10 mouse cellular contexts compared by ENCODE assay signal in genomic region chr5:103341456-103341855, GRCm38 (mm10).
DNase-seq lines count a peak whose midpoint lies in the region; ATAC-seq lines count a peak whose summit lies in the region.
"Had no signal": no experiment of that assay in that cellular context is flagged by ENCODE, and none has a peak within 500 bp of the region (broad histone marks: within the 10 kb centered on the region; RNA-seq: fewer than 3 reads in every experiment).

No protein-coding gene starts in this region.

- no peak overlapping the region for H3K4me3 ChIP-seq in kidney, embryonic 14.5 days (ENCODE audit: low read length)
- H3K4me3 ChIP-seq in heart, embryonic 12.5 days = no peak overlapping the region

- H3K36me3 ChIP-seq in kidney, embryonic 14.5 days (ENCODE audit: control insufficient read depth, insufficient read depth, low read length) = no peaks in the 10 kb centered on the region
- no peaks in the 10 kb centered on the region for H3K36me3 ChIP-seq in heart, embryonic 12.5 days

- H3K27ac ChIP-seq in kidney, embryonic 14.5 days (ENCODE audit: low read depth, low read length) = no peak overlapping the region
- no peak overlapping the region for H3K27ac ChIP-seq in heart, embryonic 12.5 days (ENCODE audit: poor library complexity, severe bottlenecking)

- WGBS in kidney, embryonic 14.5 days = 53% methylated on average over 3 of the region's 3 CpGs
- WGBS in heart, embryonic 12.5 days = 69% methylated on average over 3 of the region's 3 CpGs

- no peak overlapping the region for H3K9ac ChIP-seq in kidney, embryonic 14.5 days (ENCODE audit: low read depth, low read length)
- no peak overlapping the region for H3K9ac ChIP-seq in heart, embryonic 12.5 days

- peak; percentile 21 for DNase-seq in kidney, adult 18-20 months
- peak; percentile 8 for DNase-seq in NIH3T3 (ENCODE audit: low read depth)
- peak; percentile 61 to 65 for DNase-seq in cerebellum, postnatal 36 days
- peak; percentile 38 to 58 for DNase-seq in kidney, postnatal 36 days
- no peak for DNase-seq in B cell, adult 2 months
- DNase-seq in left cerebral cortex, adult 18-20 months (ENCODE audit: low spot score in 2 of 2) = no peak
- DNase-seq: right cerebral cortex, adult 18-20 months had no signal

- no peak overlapping the region for H3K4me2 ChIP-seq in kidney, embryonic 14.5 days (replicated peaks; ENCODE audit: low read depth, low read length)
- no peak overlapping the region for H3K4me2 ChIP-seq in heart, embryonic 12.5 days
- H3K4me2 ChIP-seq: liver, embryonic 11.5 days had no signal

- no peaks in the 10 kb centered on the region for H3K9me3 ChIP-seq in kidney, embryonic 14.5 days (ENCODE audit: control insufficient read depth, low read length)
- H3K9me3 ChIP-seq in heart, embryonic 12.5 days (replicated peaks) = peaks cover 4% of the 10 kb centered on the region

- ATAC-seq in kidney, embryonic 14.5 days (ENCODE audit: low FRiP score, low TSS enrichment) = no peak
- no peak for ATAC-seq in heart, embryonic 12.5 days (ENCODE audit: insufficient number of reproducible peaks, low FRiP score)

- H3K4me1 ChIP-seq in kidney, embryonic 14.5 days (ENCODE audit: control insufficient read depth, insufficient read depth, low read length) = peaks cover 10% of the 10 kb centered on the region
- H3K4me1 ChIP-seq in heart, embryonic 12.5 days (replicated peaks) = 0 out of 2 replicates have a peak, but pooled peaks cover 2% of the 10 kb centered on the region

- H3K27me3 ChIP-seq in kidney, embryonic 14.5 days (ENCODE audit: control insufficient read depth, insufficient read depth, low read length) = no peaks in the 10 kb centered on the region
- H3K27me3 ChIP-seq in heart, embryonic 12.5 days (replicated peaks) = no peaks in the 10 kb centered on the region; the same call in 1 of the 2 replicates

Comparison
In these comparisons a context has a peak if more than half of its experiments do, and no peak if none do; other contexts are left out.
1. DNase-seq: peak in kidney, adult 18-20 months (single experiment), NIH3T3 (single experiment), cerebellum, postnatal 36 days (2 of 2) and kidney, postnatal 36 days (2 of 2); none in B cell, adult 2 months (0 of 2) and left cerebral cortex, adult 18-20 months (0 of 2).